Mouse (Mus musculus) gastrocnemius, postnatal 36 days (tissue): ENCODE results near the gene Apol7b. TPM values are rescaled to one million over a fixed set of nuclear protein-coding genes. Genes with fewer than 3 reads are reported as not detected.
"Not testable (repeated sequence)": the region's sequence is repeated elsewhere in the genome, so short reads cannot be mapped to it uniquely, and the experiment has no call there.

ENCODE experiments used
- DNase-seq, 2 experiments: peaks; one replicate each; pipeline ENCODE4 v3.0.0; 2022
- intact Hi-C: fragments of 180-260 bp; cut with DNase I; formaldehyde crosslinking; loops from one replicate; pipeline ENCODE4 v1.15.1; 2025
- total RNA-seq, 2 experiments: library from RNA; stranded (reverse); gene quantifications; 2 replicates each; pipeline ENCODE4 v1.2.3; 2021

Gene Apol7b
- total RNA-seq, 2 experiments from 2014 or later = 1.2 to 4.7 TPM

- DNase-seq, intact Hi-C loops: not testable (repeated sequence)
These were observed 53.5 kb downstream of the Apol7b start for GRCm38 (mm10) chr15:77393832-77394231.

GRCm38 (mm10) chr15:77387462-77387861, 59.8 kb downstream of the Apol7b start:
- no peak for DNase-seq

GRCm38 (mm10) chr15:77384340-77385030, 62.8 kb downstream of the Apol7b start:
- DNase-seq = no peak
- intact Hi-C loops = no loop called here

More at GRCm38 (mm10) chr15:77387462-77387861, 59.8 kb downstream of the Apol7b start:
- intact Hi-C loops = no loop called here

- intact Hi-C loops = no loop called here
- DNase-seq = no peak
These were observed 64.4 kb downstream of the Apol7b start for GRCm38 (mm10) chr15:77382880-77383279.

- intact Hi-C loops = no loop called here
- no peak for DNase-seq
These were observed 64.9 kb downstream of the Apol7b start for GRCm38 (mm10) chr15:77382271-77382850.

- no peak for DNase-seq
- intact Hi-C loops = no loop called here
These were observed 65.8 kb downstream of the Apol7b start for GRCm38 (mm10) chr15:77381481-77381880.

- DNase-seq = no peak
- intact Hi-C loops = no loop called here
These were observed 67.4 kb downstream of the Apol7b start for GRCm38 (mm10) chr15:77379921-77380320.

GRCm38 (mm10) chr15:77377419-77377818, 69.9 kb downstream of the Apol7b start:
- intact Hi-C loops = no loop called here
- no peak for DNase-seq

- intact Hi-C loops = no loop called here
- DNase-seq = no peak
These were observed 70.4 kb downstream of the Apol7b start for GRCm38 (mm10) chr15:77376920-77377319.

Other genes with a start within 250 kb of the Apol7b start
- gene Rbfox2, start 140.5 kb downstream of the Apol7b start, total RNA-seq = 10 to 100 TPM; 44.2 to 63.3 TPM
- under 1 TPM; 0.26 to 0.59 TPM for gene Apol7a, start 48.4 kb downstream of the Apol7b start, total RNA-seq
- under 1 TPM in 1 of 2 experiments, not detected in 1; 0.22 TPM for gene Apol9a, start 36.4 kb downstream of the Apol7b start, total RNA-seq
- not detected for gene Apol10a, start 29.6 kb upstream of the Apol7b start, total RNA-seq
- gene Apol11a, start 60.8 kb upstream of the Apol7b start, total RNA-seq = not detected
- gene Apol7c, start 85.8 kb upstream of the Apol7b start, total RNA-seq = not detected
- gene 1700025B11Rik, start 114.4 kb upstream of the Apol7b start, total RNA-seq = not detected
- under 1 TPM; 0.17 to 0.61 TPM for gene Apol10b, start 148.6 kb upstream of the Apol7b start, total RNA-seq
- gene Gm36245, start 151.8 kb upstream of the Apol7b start, total RNA-seq = not detected
- not detected for gene Apol11b, start 195.8 kb upstream of the Apol7b start, total RNA-seq